Mouse (Mus musculus) midbrain, embryonic 16.5 days (tissue): ENCODE measurements around the gene Cyp4f39. TPM values are rescaled to one million over a fixed set of nuclear protein-coding genes. Genes with fewer than 3 reads are reported as not detected.
"Not testable (repeated sequence)": the region's sequence is repeated elsewhere in the genome, so short reads cannot be mapped to it uniquely, and the experiment has no call there.

Experiments
- ATAC-seq: fragments of 200-750 bp; cut with Nextera tagmentation; 2 replicates; pipeline ENCODE4 v1.8.0; 2017; ENCODE audit warnings: moderate TSS enrichment
- H3K27ac ChIP-seq: fragments of 300-500 bp; sonication (generic); 2 replicates; pipeline ENCODE4 v1.5.1; 2014; ENCODE audit warnings: mild to moderate bottlenecking, low read length, mixed read lengths
- H3K27me3 ChIP-seq: fragments of 300-500 bp; sonication (generic); 2 replicates; pipeline ENCODE4 v1.6.1; 2014; ENCODE audit warnings: low read depth, low read length, mixed read lengths; ENCODE audit not compliant: control insufficient read depth, insufficient read depth
- H3K36me3 ChIP-seq: fragments of 300-500 bp; sonication (generic); 2 replicates; pipeline ENCODE4 v1.6.1; 2014; ENCODE audit warnings: mild to moderate bottlenecking, low read length, moderate library complexity, mixed read lengths; ENCODE audit not compliant: control insufficient read depth, insufficient read depth
- H3K4me1 ChIP-seq: fragments of 300-500 bp; sonication (generic); 2 replicates; pipeline ENCODE4 v1.6.1; 2014; ENCODE audit warnings: mild to moderate bottlenecking, low read length, mixed read lengths; ENCODE audit not compliant: control insufficient read depth, insufficient read depth
- H3K4me2 ChIP-seq: fragments of 300-500 bp; sonication (generic); 2 replicates; pipeline ENCODE4 v1.6.1; 2014; ENCODE audit warnings: mild to moderate bottlenecking, low read length, mixed read lengths
- H3K4me3 ChIP-seq: fragments of 300-500 bp; sonication (generic); 2 replicates; pipeline ENCODE4 v1.5.1; 2014; ENCODE audit warnings: low read depth, mild to moderate bottlenecking, low read length, moderate library complexity, mixed read lengths
- H3K9ac ChIP-seq: fragments of 300-500 bp; sonication (generic); 2 replicates; pipeline ENCODE4 v1.6.1; 2014; ENCODE audit warnings: low read depth, low read length, mixed read lengths
- H3K9me3 ChIP-seq: fragments of 300-500 bp; sonication (generic); replicated peaks from 2 replicates; pipeline ENCODE4 v1.6.1; 2014; ENCODE audit warnings: mild to moderate bottlenecking, low read length, mixed read lengths; ENCODE audit not compliant: control insufficient read depth, poor library complexity, severe bottlenecking
- WGBS: fragments of 180-500 bp; shearing (Covaris S2); extraction: QIAGEN DNeasy Blood & Tissue Kit; methylation state at CpG from one replicate; pipeline ENCODE4 v1.1.7; 2014; 5-methylcytosine and 5-hydroxymethylcytosine counted together
- polyA plus RNA-seq: library from polyadenylated mRNA; unstranded; fragments of >200 nt; fragmentation: Nextera tagmentation; extraction: Ambion mirVana; gene quantifications from 2 replicates; pipeline ENCODE4 v1.2.1, GENCODE M21; 2015

Cyp4f39 gene
- polyA plus RNA-seq, 1 experiment from 2014 or later: 1.2 TPM

GRCm38 (mm10) chr17:32479554-32480506 is 27.3 kb downstream of the Cyp4f39 start:
- no peaks in the 10 kb centered on the region for H3K36me3 ChIP-seq
- 12% methylated on average over 7 of the region's 8 CpGs for WGBS
- no peak overlapping the region for H3K4me2 ChIP-seq
- no peaks in the 10 kb centered on the region for H3K27me3 ChIP-seq
- ATAC-seq: no peak
- no peak overlapping the region for H3K27ac ChIP-seq
- no peak overlapping the region for H3K9ac ChIP-seq
- no peak overlapping the region for H3K4me3 ChIP-seq
- H3K9me3 ChIP-seq: no peaks in the 10 kb centered on the region
- H3K4me1 ChIP-seq: no peaks in the 10 kb centered on the region

GRCm38 (mm10) chr17:32481766-32482165 is 29.2 kb downstream of the Cyp4f39 start:
- no peak for ATAC-seq
- Histone ChIP-seq H3K9me3 (no peaks in the 10 kb centered on the region), H3K27ac (no peak overlapping the region), H3K27me3 (no peaks in the 10 kb centered on the region), H3K4me1 (no peaks in the 10 kb centered on the region), H3K9ac (no peak overlapping the region), H3K4me2 (no peak overlapping the region), H3K4me3 (no peak overlapping the region), H3K36me3 (no peaks in the 10 kb centered on the region)
- WGBS: 85% methylated on average over 14 of the region's 14 CpGs

- H3K27me3 ChIP-seq: no peaks in the 10 kb centered on the region
- H3K4me2 ChIP-seq: peak overlapping the region; percentile 60
- WGBS: 16% methylated on average over 18 of the region's 18 CpGs
- peak; percentile 77 for ATAC-seq
- H3K4me1 ChIP-seq: no peaks in the 10 kb centered on the region
- H3K4me3 ChIP-seq: peak overlapping the region; percentile 38
- H3K27ac ChIP-seq: no peak overlapping the region
- H3K36me3 ChIP-seq: no peaks in the 10 kb centered on the region
- peak overlapping the region; percentile 52; the same call in 1 of the 2 replicates for H3K9ac ChIP-seq
- H3K9me3 ChIP-seq: no peaks in the 10 kb centered on the region
Observed at GRCm38 (mm10) chr17:32483200-32483599, 30.7 kb downstream of the Cyp4f39 start.

- Histone ChIP-seq H3K9me3 (no peaks in the 10 kb centered on the region), H3K27ac (no peak overlapping the region), H3K4me3 (peak overlapping the region; percentile 27), H3K9ac (no peak overlapping the region), H3K27me3 (peaks cover 7% of the 10 kb centered on the region), H3K4me2 (peak overlapping the region; percentile 51), H3K4me1 (peaks cover 3% of the 10 kb centered on the region; the same call in 1 of the 2 replicates), H3K36me3 (no peaks in the 10 kb centered on the region)
- 7% methylated on average over 30 of the region's 30 CpGs for WGBS
- ATAC-seq: peak; percentile 40
Observed at GRCm38 (mm10) chr17:32492349-32492980, 39.9 kb downstream of the Cyp4f39 start.

GRCm38 (mm10) chr17:32494601-32495000 is 42.1 kb downstream of the Cyp4f39 start:
- Histone ChIP-seq H3K27me3 (peaks cover 7% of the 10 kb centered on the region), H3K36me3 (no peaks in the 10 kb centered on the region), H3K27ac (no peak overlapping the region), H3K4me3 (no peak overlapping the region), H3K9me3 (no peaks in the 10 kb centered on the region), H3K4me1 (peaks cover 3% of the 10 kb centered on the region; the same call in 1 of the 2 replicates), H3K4me2 (no peak overlapping the region), H3K9ac (no peak overlapping the region)
- peak; percentile 81 for ATAC-seq
- 76% methylated on average over 1 of the region's 1 CpGs for WGBS

GRCm38 (mm10) chr17:32500511-32500910 is 48.0 kb downstream of the Cyp4f39 start:
- WGBS: 87% methylated on average over 4 of the region's 4 CpGs
- H3K27me3 ChIP-seq, H3K4me2 ChIP-seq, H3K4me3 ChIP-seq, H3K9me3 ChIP-seq, ATAC-seq, H3K36me3 ChIP-seq, H3K4me1 ChIP-seq, H3K27ac ChIP-seq, H3K9ac ChIP-seq: not testable (repeated sequence)

GRCm38 (mm10) chr17:32501051-32501450 is 48.5 kb downstream of the Cyp4f39 start:
- Histone ChIP-seq H3K36me3 (no peaks in the 10 kb centered on the region), H3K9ac (no peak overlapping the region), H3K4me3 (no peak overlapping the region), H3K27me3 (no peaks in the 10 kb centered on the region), H3K4me2 (no peak overlapping the region), H3K4me1 (peaks cover 12% of the 10 kb centered on the region), H3K9me3 (no peaks in the 10 kb centered on the region), H3K27ac (no peak overlapping the region)
- ATAC-seq: no peak
- WGBS: 72% methylated on average over 3 of the region's 3 CpGs

GRCm38 (mm10) chr17:32503111-32503510 is 50.6 kb downstream of the Cyp4f39 start:
- no peaks in the 10 kb centered on the region for H3K36me3 ChIP-seq
- no peak overlapping the region for H3K4me2 ChIP-seq
- 64% methylated on average over 2 of the region's 2 CpGs for WGBS
- H3K9ac ChIP-seq: no peak overlapping the region
- H3K27ac ChIP-seq: no peak overlapping the region
- ATAC-seq: no peak
- H3K4me3 ChIP-seq: no peak overlapping the region
- no peaks in the 10 kb centered on the region for H3K27me3 ChIP-seq
- peaks cover 19% of the 10 kb centered on the region for H3K4me1 ChIP-seq
- no peaks in the 10 kb centered on the region for H3K9me3 ChIP-seq
